Mouse (Mus musculus) megakaryocyte, embryonic 14.5 days (primary cell): ENCODE results near the gene Elavl1.

ENCODE experiments used
- FLI1 ChIP-seq: IDR thresholded peaks from 2 replicates; pipeline ENCODE4 v1.6.1; 2012; ENCODE audit warnings: low read length, inconsistent platforms, mixed read lengths
- GATA1 ChIP-seq: IDR thresholded peaks from 3 replicates; pipeline ENCODE4 v1.6.1; 2012; ENCODE audit warnings: mixed read lengths, low read length, inconsistent platforms, borderline replicate concordance

GRCm38 (mm10) chr8:4360922-4361321, 35.7 kb upstream of the Elavl1 start:
- TF ChIP-seq GATA1 (no peak), FLI1 (no peak)
